Comparison of ENCODE assay signal across 11 mouse cellular contexts in genomic region chr10:121904137-121904536, GRCm38 (mm10).
DNase-seq lines count a peak whose midpoint lies in the region; ATAC-seq and TF ChIP-seq lines count a peak whose summit lies in the region.
"Had no signal": no experiment of that assay in that cellular context is flagged by ENCODE, and none has a peak within 500 bp of the region (broad histone marks: within the 10 kb centered on the region; RNA-seq: fewer than 3 reads in every experiment).

No protein-coding gene starts in this region.

- H3K27ac ChIP-seq in lung, embryonic 15.5 days: no peak overlapping the region
- no peak overlapping the region for H3K27ac ChIP-seq in intestine, embryonic 15.5 days
- no peak overlapping the region for H3K27ac ChIP-seq in left cerebral cortex, adult 2 months
- H3K27ac ChIP-seq: embryonic facial prominence, embryonic 12.5 days; neural tube, embryonic 13.5 days had no signal

- intact Hi-C loops in left cerebral cortex, adult 2 months (cut with DNase I): no loop called here

- no peaks in the 10 kb centered on the region for H3K27me3 ChIP-seq in lung, embryonic 15.5 days
- H3K27me3 ChIP-seq in intestine, embryonic 15.5 days (replicated peaks): no peaks in the 10 kb centered on the region
- H3K27me3 ChIP-seq: embryonic facial prominence, embryonic 12.5 days; neural tube, embryonic 13.5 days had no signal

- H3K9ac ChIP-seq in lung, embryonic 15.5 days: no peak overlapping the region
- H3K9ac ChIP-seq in intestine, embryonic 15.5 days: no peak overlapping the region
- H3K9ac ChIP-seq: embryonic facial prominence, embryonic 12.5 days; lung, embryonic 14.5 days; neural tube, embryonic 13.5 days had no signal

- no peaks in the 10 kb centered on the region for H3K9me3 ChIP-seq in lung, embryonic 15.5 days
- no peaks in the 10 kb centered on the region for H3K9me3 ChIP-seq in intestine, embryonic 15.5 days
- H3K9me3 ChIP-seq: embryonic facial prominence, embryonic 12.5 days; neural tube, embryonic 13.5 days had no signal

- H3K4me2 ChIP-seq in lung, embryonic 15.5 days: no peak overlapping the region
- H3K4me2 ChIP-seq in intestine, embryonic 15.5 days (replicated peaks): no peak overlapping the region
- H3K4me2 ChIP-seq: embryonic facial prominence, embryonic 12.5 days; lung, embryonic 14.5 days; neural tube, embryonic 13.5 days had no signal

- no peak overlapping the region for H3K4me3 ChIP-seq in lung, embryonic 15.5 days
- no peak overlapping the region for H3K4me3 ChIP-seq in intestine, embryonic 15.5 days (replicated peaks)
- H3K4me3 ChIP-seq in left cerebral cortex, adult 2 months: no peak overlapping the region
- H3K4me3 ChIP-seq: embryonic facial prominence, embryonic 12.5 days; neural tube, embryonic 13.5 days had no signal

- TF ChIP-seq CTCF in left cerebral cortex, adult 2 months (IDR thresholded peaks at IDR 0.05): no peak

- 28% methylated on average over 1 of the region's 1 CpGs for WGBS in lung, embryonic 15.5 days
- whole genome bisulfite sequencing in intestine, embryonic 15.5 days: 36% methylated on average over 1 of the region's 1 CpGs

- DNase-seq in lung, postnatal 4 days: no peak
- DNase-seq in adrenal gland, adult 8-10 months: peak; percentile 59
- peak; percentile 60 for DNase-seq in skeletal muscle tissue, adult 2 months (ENCODE audit: low read depth, low spot score)
- DNase-seq in cerebellum, adult 9-11 months: no peak
- DNase-seq in left cerebral cortex, adult 8-10 months (ENCODE audit: low spot score in 2 of 2): no peak
- DNase-seq in left cerebral cortex, adult 2 months (ENCODE audit: extremely low spot score in 1 of 2, low spot score in 2 of 2): no peak
- DNase-seq: lung, embryonic 14.5 days had no signal

- no peaks in the 10 kb centered on the region for H3K36me3 ChIP-seq in lung, embryonic 15.5 days
- H3K36me3 ChIP-seq in intestine, embryonic 15.5 days: no peaks in the 10 kb centered on the region
- H3K36me3 ChIP-seq: embryonic facial prominence, embryonic 12.5 days had no signal

- peak; percentile 13; the same call in 1 of the 2 replicates for ATAC-seq in lung, embryonic 15.5 days (ENCODE audit: borderline replicate concordance, extremely low read depth, low FRiP score, low TSS enrichment)
- ATAC-seq in intestine, embryonic 15.5 days: peak; percentile 76

- H3K4me1 ChIP-seq in lung, embryonic 15.5 days: peaks cover 12% of the 10 kb centered on the region; the same call in 1 of the 2 replicates
- H3K4me1 ChIP-seq in intestine, embryonic 15.5 days (replicated peaks): 0 out of 2 replicates have a peak, but pooled peaks cover 4% of the 10 kb centered on the region
- H3K4me1 ChIP-seq: embryonic facial prominence, embryonic 12.5 days; neural tube, embryonic 13.5 days had no signal

Comparison
In these comparisons a context has a peak if more than half of its experiments do, and no peak if none do; other contexts are left out.
1. DNase-seq: peak in adrenal gland, adult 8-10 months (single experiment) and skeletal muscle tissue, adult 2 months (single experiment); none in lung, postnatal 4 days (0 of 2), cerebellum, adult 9-11 months (single experiment), left cerebral cortex, adult 8-10 months (0 of 2) and left cerebral cortex, adult 2 months (0 of 2).